Mouse (Mus musculus) frontal cortex, postnatal 25 days (tissue): Measurements from ENCODE around the gene Kcnk7.

Source experiments
- DNase-seq, 2 experiments: peaks; one replicate each; pipeline ENCODE4 v3.0.0; 2022; ENCODE audit warnings: low spot score in 2 of 2

The Kcnk7 gene

GRCm38 (mm10) chr19:5725029-5725707 lies 21.0 kb downstream of the Kcnk7 start:
- DNase-seq: no peak

GRCm38 (mm10) chr19:5725767-5726515 lies 21.8 kb downstream of the Kcnk7 start, which contains the start of gene Ehbp1l1:
Gene Ehbp1l1 (minus strand): TSS chr19:5726317.
- DNase-seq: no peak

- no peak for DNase-seq
Observed at GRCm38 (mm10) chr19:5726961-5727578, 22.9 kb downstream of the Kcnk7 start.

- DNase-seq: peak; percentile 84 to 87
Observed at GRCm38 (mm10) chr19:5727701-5728100, 23.5 kb downstream of the Kcnk7 start.

GRCm38 (mm10) chr19:5728631-5729443 lies 24.7 kb downstream of the Kcnk7 start:
- DNase-seq: peak; percentile 46 to 52

GRCm38 (mm10) chr19:5729444-5729815 lies 25.3 kb downstream of the Kcnk7 start, which contains the start of gene Fam89b:
Gene Fam89b (minus strand): TSS chr19:5729653.
- peak; percentile 53 to 67 for DNase-seq

GRCm38 (mm10) chr19:5730314-5731186 lies 26.4 kb downstream of the Kcnk7 start:
- no peak for DNase-seq

GRCm38 (mm10) chr19:5731264-5731978 lies 27.3 kb downstream of the Kcnk7 start:
- DNase-seq: peak; percentile 83 to 87

- DNase-seq: no peak
Observed at GRCm38 (mm10) chr19:5734325-5734724, 30.2 kb downstream of the Kcnk7 start.

GRCm38 (mm10) chr19:5739446-5739845 lies 35.3 kb downstream of the Kcnk7 start:
- DNase-seq: no peak

GRCm38 (mm10) chr19:5740320-5741317 lies 36.5 kb downstream of the Kcnk7 start, which contains the start of gene Ltbp3:
Gene Ltbp3 (plus strand): TSS chr19:5740904.
- DNase-seq: no peak

- DNase-seq: peak; percentile 54 to 55
Observed at GRCm38 (mm10) chr19:5741641-5742240, 37.6 kb downstream of the Kcnk7 start.

GRCm38 (mm10) chr19:5742241-5742641 lies 38.1 kb downstream of the Kcnk7 start:
- no peak for DNase-seq

- no peak for DNase-seq
Observed at GRCm38 (mm10) chr19:5743576-5743975, 39.4 kb downstream of the Kcnk7 start.

- DNase-seq: no peak
Observed at GRCm38 (mm10) chr19:5745756-5746710, 41.9 kb downstream of the Kcnk7 start.

- DNase-seq: no peak
Observed at GRCm38 (mm10) chr19:5746907-5747363, 42.8 kb downstream of the Kcnk7 start.

- DNase-seq: no peak
Observed at GRCm38 (mm10) chr19:5749476-5749875, 45.3 kb downstream of the Kcnk7 start.
